Mouse (Mus musculus) neural tube, embryonic 10.5 days (tissue): ENCODE data around the gene Slc26a3.
"Not testable (repeated sequence)": the region's sequence is repeated elsewhere in the genome, so short reads cannot be mapped to it uniquely, and the experiment has no call there.

Experiments
- DNase-seq: peaks from one replicate; pipeline ENCODE4 v3.0.0-alpha.2; 2017; ENCODE audit warnings: low spot score; ENCODE audit errors: extremely low spot score

Slc26a3 gene

DNA sequence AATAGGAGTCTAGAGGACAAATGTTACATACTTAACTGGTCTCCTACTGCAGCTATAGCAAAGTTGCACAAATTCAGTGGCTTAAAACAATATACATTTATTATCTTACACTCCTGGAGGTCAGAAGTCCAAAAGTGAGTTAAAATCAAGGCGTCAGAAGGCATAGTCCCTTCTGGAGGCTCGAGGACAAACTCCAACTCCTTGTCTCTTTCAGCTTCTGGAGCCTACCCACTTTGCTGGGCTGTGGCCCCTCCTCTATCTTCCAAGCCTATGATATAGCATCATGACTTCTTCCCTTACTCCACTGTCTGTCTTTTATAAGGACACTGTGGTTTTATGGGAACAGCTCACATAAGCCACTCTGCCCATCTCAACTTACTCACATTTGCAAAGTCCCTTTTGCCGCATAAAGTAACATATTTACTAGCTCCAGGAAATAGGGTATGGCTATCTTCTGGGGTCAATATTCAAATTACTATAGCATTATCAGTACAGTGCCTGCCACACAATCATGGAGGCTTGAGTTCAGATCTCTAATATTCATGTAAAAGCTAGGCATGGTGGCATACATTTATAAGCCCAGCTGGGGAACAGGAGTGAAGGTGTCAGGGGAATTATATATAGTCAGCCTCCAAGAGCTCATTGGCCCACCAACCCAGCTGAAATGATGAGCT lies 31.4 kb downstream of the Slc26a3 start:
- DNase-seq: no peak

DNA sequence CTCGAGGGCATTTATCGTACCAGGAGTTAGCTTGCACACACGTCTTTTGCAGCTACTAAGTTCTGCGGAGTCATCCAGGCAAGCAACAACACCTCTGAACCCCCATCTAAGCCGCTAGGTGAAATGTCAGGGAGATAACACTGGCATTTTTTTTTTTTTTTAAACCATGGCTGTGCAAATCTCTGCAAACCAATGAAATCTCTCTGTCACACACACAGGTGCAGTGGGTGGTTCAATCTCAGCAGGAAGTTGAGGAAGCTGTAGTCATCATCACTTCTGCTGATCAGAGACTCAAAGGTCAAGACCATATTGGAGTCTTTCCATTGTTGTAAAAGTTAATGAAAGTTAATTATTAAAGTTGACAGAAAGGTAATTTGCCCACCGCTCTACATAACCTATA lies 47.1 kb downstream of the Slc26a3 start:
- no peak for DNase-seq

DNA sequence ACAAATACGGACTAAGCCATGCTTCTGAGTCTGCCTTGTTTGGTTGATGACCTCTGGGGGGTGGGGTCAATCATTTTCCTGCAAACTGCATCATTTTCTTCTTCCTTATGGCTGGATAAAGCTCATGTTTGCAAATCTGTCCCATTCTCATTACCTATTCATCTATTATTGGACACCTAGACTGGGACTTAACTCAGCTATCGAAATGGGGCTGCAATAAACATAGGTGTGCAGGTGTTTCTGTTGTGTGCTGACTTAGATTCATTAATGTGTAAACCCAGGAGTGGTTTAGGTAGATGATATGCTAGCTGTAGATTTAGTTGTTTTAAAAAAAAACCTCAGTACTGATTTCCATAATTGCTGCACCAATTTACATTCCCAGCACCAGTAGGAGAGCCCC lies 48.9 kb downstream of the Slc26a3 start:
- no peak for DNase-seq

DNA sequence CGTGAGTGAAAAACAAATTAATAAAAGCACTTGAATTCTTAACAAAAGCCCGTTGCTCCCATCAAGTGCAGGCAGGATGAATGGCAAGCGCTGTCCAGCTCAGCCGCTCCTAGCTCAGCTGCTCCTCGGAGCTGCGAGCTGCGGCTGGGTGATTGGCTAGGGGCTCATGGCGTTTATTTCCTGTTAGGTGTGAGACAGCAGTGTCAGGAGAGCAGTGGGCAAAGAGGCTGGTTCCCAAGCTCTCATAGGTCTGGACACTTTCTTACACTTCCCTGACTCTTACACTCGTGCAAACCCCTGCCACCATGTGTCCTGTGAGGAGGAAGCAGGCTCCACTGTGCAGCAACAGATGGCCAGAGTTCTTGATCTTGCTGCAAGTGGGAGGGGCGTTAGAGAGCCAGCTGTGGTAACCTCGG lies 53.5 kb downstream of the Slc26a3 start:
- DNase-seq: peak; percentile 62

DNA sequence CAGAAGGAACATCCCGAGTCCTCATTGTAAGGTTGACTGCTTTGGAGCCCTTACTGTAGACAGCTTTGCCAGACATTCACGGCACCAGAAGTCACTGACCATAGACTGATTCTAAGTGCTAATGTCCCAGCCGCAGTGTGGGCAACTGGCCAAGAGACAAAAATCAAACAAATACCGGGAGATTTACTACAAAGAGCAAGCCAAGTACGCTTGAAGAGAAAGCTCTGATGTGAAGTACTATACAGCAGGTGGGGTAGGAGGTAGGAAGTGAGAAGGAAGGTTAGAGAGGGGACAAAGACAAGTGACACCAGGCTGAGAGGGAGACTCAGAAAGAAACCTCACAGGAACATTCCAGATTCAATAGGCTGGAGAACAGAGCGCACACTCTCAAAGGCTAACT lies 54.2 kb downstream of the Slc26a3 start:
- no peak for DNase-seq

DNA sequence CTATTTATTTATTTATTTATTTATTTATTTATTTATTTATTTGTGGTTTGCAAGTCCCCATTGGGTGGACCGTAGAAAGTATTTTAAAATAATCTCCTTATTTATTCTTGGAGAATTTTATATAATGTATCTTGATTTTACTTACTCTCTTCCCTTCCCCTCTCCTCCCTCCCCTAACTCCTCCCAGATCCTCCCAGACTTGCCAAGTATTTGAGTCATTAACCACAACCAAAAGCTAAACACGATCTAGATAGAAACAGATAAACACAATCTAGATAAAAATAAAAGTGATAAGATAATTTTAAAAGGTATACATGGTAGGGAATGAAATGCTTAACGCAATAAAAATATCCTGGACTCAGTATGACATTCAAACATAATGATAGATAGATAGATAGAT lies 58.7 kb downstream of the Slc26a3 start:
- no peak for DNase-seq

DNA sequence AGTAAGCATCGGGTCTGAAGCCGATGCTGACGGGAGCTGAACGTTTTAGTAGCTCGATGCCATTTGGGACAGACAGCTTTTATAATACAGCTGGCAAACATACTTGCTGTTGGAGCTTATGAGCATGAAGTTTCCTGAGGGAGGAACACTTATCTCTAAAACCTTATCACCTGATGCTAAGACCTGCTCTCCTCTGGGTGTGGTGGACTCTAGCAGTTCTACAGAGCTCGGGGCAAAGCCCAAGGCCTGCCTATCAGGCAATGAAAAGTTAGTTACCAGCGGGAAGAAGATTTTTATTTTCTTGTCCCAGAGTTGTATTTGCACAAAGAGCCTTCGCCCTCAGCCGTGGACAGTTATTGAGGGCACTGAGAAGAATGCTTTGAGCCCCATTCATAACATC lies 65.6 kb downstream of the Slc26a3 start:
- DNase-seq: no peak

DNA sequence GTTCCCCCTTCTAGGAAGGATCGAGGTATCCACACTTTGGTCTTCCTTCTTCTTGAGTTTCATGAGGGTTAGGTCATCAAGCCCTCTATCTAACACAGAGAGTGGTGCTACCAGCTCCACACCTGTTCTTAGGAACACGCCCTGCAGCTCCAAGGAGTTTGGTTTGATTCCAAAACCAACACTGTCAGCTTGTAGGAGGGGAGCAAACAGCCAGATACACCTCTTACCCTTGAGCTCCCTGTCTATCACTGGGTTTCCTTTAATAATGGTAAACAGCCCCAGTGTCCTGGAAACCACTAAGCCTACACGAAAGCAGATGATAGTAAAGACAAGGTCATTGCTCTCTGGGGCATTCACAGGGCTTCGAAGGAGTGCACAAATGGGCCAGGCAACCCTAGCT lies 67.8 kb downstream of the Slc26a3 start:
- no peak for DNase-seq

DNA sequence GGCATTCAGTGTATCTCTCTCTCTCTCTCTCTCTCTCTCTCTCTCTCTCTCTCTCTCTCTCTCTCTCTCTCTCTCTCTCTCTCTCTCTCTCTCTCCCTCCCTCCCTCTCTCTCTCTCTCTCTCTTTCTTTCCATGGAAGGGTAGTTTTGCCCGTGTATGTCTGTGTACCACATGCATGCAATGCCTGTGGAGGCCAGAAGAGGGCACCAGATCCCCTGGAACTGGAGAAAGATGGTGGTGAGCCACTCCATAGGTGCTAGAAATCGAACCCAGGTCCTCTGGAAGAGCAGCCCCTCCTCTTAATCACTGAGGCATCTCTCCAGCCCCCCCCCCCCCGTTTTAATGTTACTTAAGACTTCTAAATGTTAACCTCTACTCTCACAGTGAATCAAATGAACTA lies 69.6 kb downstream of the Slc26a3 start:
- DNase-seq: not testable (repeated sequence)

DNA sequence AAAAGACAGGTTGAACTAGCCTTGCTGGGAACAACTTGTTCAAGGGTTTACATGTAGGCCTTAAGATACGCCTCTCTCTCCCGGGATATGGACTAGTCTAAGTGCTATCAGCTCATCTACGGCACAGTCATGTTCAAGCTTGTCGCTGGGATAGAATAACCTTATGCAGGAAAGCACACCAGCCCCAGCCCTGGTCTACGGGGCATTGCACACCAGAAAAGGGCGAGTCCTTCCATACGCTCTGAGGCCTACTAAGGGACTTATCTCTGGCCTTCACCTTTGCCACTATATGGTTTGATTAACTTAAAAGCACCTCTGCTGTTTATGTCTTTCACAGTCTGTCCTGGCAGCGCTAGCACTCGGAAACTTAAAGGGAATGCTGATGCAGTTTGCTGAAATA lies 70.7 kb downstream of the Slc26a3 start:
- no peak for DNase-seq

DNA sequence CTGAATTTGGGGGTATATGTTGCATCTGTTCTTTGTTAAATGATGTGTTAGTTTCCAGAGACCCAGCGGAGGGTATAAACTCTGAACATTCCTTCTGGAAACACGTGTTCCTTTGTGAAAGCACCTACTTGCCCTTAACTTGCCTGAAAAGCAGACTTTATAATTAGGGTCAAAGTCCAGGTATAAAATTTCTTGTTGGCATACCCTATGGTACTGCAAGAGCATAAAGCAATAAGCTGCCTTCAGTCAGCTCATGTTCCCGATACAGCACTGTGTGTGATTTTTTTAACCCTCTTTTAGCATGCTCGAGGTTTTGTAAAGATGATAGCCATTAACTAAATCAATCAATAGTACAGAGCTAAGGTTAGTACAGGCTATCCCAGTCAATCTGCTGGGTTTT lies 71.9 kb downstream of the Slc26a3 start:
- no peak for DNase-seq

DNA sequence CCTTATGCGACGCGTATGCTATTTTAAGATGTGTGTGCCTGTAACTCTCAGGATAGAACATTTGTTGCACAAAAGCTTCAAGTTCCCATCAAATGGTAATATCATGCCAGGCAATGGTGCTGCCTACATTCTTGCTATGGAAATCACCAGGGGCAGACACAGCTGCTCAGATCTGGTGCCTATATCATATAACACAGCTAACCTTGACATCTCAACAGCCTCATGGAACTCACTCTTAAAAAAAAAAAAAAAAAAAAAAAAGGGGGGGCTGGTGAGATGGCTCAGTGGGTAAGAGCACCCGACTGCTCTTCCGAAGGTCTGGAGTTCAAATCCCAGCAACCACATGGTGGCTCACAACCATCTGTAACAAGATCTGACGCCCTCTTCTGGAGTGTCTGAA lies 87.5 kb downstream of the Slc26a3 start:
- not testable (repeated sequence) for DNase-seq

DNA sequence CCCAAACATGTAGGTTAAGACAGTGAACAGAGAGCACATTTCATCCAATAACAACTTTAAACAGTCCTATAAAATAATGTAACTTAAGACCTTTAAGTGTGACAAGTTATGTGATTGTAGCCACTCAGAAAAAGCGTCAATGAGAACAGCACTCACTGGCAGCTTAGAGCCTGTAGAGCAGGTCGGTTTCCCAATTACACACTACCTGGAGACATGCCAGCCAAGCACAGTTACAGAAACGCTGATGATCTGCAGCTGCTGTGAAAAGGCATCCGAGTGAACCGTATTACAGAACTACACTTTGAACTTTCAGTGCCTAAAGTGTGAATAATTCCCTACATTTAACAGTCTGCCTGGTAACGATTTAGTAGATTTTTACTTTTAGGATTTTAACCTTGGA lies 95.8 kb downstream of the Slc26a3 start:
- no peak for DNase-seq

DNA sequence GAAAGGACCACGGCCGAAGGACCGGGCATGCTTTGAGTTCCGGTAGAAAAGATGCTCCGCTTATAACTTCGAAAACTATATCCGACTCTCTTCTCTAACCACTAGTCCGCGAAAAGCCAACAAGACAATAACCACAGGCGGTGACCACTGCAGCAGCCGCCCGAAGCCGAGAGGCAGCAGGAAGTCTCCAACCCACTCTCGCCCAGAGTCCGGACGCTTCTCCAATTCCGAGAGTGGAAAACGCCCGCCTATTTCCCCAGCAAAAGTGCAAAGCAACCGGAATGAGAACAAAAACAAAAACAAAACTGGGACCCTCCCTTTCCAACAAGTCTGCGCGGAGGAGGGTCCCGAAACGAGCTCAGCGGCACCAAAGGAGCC lies 108.3 kb downstream of the Slc26a3 start:
- DNase-seq: no peak

DNA sequence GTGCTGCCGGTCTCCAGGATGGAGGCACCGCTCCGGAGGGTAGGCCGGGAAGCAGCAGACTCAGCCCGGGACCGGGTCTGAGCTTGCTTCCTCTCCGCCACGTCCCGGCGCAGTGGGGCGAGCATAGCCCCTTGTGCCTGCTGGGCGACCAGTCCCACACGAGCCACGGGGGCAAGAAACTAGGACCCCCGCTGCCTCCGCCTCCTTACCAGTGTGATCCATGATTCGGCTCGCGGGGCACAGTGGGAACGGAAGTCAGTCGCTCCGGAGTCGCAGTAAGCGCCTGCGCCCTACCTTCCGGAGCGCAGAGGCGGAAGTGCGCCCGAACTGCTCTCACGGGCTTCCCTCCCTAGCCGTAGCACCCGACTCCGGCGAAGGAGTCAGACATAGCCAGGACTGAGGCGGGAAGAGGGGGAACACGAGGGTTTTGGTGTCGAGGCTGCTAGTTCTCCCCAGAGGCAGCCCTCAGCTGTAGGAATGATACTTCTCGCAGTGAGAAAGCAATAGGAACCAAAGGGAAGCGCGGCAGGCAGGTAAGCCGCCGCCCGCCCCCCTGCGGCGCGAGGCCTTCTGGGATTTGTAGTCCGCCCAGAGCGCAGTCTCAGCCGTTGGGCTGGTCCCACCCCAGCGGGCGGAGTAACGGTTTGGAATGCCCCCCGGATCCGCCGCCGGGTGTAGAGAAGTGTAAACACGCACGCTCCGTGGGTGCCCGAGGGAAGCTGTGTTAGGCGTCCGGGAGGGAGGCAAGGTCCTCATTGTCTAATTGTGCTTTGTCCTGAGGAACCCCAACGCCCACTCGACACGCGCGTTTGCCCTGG lies 108.9 kb downstream of the Slc26a3 start, which contains the start of gene Cbll1:
Gene Cbll1, minus strand, starts transcription at position 303 of the 818 bp plus-strand sequence.
- peak; percentile 97 for DNase-seq

DNA sequence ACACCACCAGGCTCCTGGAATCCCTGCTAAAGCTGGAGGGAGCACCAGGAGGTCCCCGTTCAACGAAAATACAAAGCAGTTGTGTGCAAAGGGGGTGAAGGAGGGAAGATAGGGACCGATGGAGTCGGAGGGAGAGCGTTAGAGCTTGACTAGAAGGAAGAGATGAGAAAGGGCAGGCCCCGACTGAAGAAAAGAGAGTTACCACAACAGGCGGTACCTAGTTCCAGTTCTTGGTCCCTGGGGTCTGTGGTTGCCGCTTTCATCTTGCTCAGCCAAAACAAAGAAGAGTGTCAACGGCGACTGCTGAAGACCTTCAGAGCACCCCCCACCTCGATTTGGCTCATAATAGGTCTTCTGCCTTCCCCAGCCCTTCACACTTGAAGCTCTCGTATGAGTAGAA lies 109.5 kb downstream of the Slc26a3 start:
- no peak for DNase-seq

DNA sequence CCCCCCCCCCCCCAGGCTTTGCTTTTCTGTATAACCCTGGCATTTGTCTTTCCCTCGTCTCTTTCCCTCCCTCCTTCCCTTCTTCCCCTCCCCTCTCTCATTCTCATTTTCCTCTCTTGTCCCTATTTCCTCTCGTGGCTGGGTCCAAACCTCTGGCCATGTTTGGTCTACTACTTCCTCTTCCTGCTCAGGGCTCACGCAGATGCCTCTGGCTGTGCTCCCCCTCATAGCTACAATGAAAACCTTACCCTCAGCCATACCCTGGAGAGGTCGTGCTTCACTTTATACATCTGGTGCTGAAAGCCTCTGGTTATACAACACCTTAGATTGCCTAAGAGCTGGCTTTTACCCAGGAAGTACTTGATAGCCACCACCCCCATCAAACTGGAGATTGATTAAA lies 110.6 kb downstream of the Slc26a3 start:
- no peak for DNase-seq

DNA sequence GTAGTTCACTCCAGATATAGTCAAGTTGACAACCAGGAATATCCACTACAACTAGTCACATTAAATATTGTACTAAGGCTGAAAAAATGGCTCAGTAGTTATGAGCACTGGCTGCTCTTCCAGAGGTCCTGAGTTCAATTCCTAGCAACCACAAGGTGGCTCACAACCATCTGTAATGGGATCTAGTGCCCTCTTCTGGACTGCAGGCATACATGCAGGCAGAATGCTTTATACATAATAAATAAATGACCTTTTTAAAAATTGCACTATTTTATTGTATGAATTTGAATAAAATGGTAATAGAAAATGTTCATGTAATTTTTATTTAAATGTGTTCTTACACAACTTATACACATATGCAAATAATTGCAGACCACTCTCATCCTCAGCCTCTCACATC lies 112.5 kb downstream of the Slc26a3 start:
- no peak for DNase-seq

DNA sequence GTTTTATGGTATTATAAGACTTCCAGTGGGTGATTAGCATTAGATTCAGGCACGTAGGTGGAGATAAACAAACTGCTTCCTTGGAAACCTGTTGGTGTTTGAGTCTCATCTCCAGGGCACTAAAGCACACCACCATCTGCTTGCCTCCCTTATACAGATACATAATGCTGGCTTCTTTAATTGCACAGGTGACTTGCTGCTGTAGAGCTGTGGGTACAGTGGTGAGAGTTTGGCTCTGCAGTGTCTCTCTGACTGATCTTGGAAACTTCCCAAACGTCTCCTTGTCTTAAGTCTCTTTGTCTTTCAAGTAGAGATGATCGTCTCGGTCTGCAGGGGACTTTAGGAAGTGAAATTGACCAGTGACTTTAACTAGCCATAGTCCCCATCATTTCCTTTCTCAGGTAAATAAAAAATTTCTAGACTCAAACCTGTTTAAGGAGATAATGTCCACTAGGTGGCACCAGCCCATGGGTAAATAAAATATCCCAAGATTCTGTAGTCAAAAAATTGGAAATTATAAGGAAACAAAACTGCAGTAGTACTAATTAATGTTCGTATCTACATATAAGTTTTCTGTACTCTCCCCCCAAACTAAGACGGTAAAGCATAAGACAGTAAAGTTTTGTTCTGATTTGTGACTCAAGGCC lies 117.2 kb downstream of the Slc26a3 start:
- DNase-seq: no peak

DNA sequence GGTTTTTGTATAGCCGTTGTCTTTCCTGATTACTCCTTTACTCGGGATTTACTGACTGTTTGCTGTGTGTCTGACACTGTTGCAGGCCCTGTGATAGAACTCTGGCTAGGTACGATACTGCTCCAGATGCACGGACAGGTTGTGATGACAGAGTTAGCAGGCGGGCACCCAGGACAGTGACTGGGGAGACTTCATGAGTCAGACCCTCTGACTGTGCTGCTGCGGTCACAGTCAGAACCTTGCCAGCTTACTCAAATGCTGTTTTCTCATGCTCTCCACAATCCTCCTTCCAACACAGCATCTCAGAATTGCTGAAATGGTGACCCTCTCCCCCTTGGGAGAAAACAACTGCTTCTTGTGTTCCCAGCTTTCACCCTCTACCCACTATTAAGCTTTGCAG lies 117.8 kb downstream of the Slc26a3 start:
- DNase-seq: no peak

DNA sequence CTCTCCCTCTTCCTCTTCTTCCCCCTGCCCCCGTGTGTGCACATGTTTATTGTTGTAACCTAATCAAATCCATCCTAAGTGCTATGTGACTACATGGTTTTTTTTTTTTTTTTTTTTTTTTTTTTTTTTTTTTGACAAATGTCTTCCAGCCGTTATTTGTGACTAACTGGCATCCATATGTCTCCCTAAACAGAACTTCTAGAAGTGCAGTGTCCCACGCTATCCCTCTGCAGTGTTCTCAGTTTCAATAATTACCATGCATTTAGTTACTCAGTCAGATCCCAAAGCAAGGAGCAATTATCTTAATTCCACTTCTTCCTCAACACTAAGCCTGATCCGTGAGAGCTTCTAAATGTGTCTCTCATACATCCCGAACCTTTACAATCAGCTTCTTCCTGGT lies 120.5 kb downstream of the Slc26a3 start:
- no peak for DNase-seq

DNA sequence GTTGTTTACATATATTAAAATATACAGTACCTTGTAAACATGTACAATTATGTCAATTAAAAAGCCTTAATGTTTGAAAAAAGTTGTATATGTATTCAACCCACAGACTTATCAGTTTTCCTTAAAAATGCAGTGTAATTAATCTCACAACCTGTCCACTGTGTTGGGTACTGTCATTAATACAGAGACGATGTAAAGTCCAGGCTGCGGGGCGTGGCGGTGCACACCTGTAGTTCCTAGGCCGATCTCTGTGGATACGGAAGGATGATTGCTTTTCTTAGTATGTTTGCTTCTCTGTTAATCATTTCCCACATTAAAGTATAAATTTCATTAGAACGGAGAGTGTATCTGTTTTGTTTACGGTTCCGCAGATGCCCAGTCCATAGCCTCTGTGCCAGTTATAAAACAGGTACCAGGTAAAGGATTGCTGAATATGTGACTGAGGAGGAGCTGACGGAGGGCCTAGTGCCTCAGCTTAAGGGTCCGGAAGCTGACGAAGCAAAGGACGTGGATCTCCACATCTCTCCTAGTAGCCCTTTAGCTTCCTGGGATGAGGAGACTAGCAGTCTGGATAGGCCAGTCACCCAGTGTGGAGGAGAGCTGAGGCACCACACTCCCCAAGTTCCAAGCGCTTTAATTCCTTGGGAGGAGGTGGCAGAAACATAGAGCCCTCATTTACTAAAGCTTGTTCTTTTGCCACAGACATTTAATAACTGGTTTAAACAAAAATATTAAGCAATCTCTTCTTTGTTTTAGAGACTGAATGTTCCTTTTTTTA lies 122.2 kb downstream of the Slc26a3 start:
- DNase-seq: no peak
